Mouse (Mus musculus): ENCODE measurements around the gene Fhdc1.

DNA sequence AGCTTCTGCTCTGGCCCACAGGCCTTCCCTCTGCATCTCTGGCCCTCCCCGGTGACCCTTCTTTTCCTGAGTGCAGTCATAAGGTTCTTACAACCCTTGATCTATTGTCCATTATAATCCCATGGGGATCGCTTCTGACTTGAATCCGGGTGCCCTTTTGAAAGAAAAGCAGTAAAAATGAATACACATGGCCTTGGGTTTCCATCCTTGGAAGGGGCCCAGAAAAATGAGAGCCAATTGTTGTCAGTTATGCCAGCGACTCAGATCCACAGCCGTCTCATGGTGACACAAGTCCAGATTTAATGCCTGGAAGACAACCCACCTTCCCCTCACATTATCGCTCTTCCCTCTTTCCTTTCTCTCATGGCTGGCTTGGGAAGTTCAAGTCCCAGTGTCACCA lies 1.9 kb upstream of the Fhdc1 start:
- no peak for TF ChIP-seq CTCF (IDR thresholded peaks at IDR 0.05; ENCODE audit: borderline replicate concordance, insufficient read depth, low read depth, low read length)
- no peak for TF ChIP-seq POLR2A (IDR thresholded peaks at IDR 0.05; ENCODE audit: borderline replicate concordance, insufficient read depth, low read length)

Data from cerebellum, adult 2 months (tissue).